Mouse (Mus musculus) spleen, adult 2 months (tissue): ENCODE measurements around the gene Raver2. TPM values are rescaled to one million over a fixed set of nuclear protein-coding genes. Genes with fewer than 3 reads are reported as not detected.
A peak's percentile ranks its signal among the peaks of the same experiment; 100 is the strongest.

Experiments used
- DNase-seq, 2 experiments: peaks; one replicate each; pipeline versions ENCODE4 v3.0.0 to v3.0.0-alpha.2; 2012 to 2021; ENCODE audit warnings: low spot score in 2 of 2, low read depth in 1 of 2
- H3K27ac ChIP-seq: fragments of 200-500 bp; 2 replicates; pipeline ENCODE4 v1.5.1; 2012; ENCODE audit warnings: low read length, inconsistent platforms; ENCODE audit not compliant: insufficient read depth
- H3K27me3 ChIP-seq: fragments of 200-500 bp; 2 replicates; pipeline ENCODE4 v1.6.1; 2012; ENCODE audit warnings: mild to moderate bottlenecking, moderate library complexity, low read length, inconsistent platforms; ENCODE audit not compliant: control insufficient read depth, insufficient read depth
- H3K36me3 ChIP-seq: fragments of 200-500 bp; 2 replicates; pipeline ENCODE4 v1.6.1; 2012; ENCODE audit warnings: mild to moderate bottlenecking, low read length, inconsistent platforms; ENCODE audit not compliant: control insufficient read depth, insufficient read depth
- H3K4me1 ChIP-seq: fragments of 200-500 bp; 2 replicates; pipeline ENCODE4 v1.6.1; 2011; ENCODE audit warnings: inconsistent platforms; ENCODE audit not compliant: control insufficient read depth, insufficient read depth, insufficient read length
- H3K4me3 ChIP-seq: fragments of 200-500 bp; 2 replicates; pipeline ENCODE4 v1.5.1; 2011; ENCODE audit warnings: mild to moderate bottlenecking, inconsistent platforms; ENCODE audit not compliant: insufficient read depth, insufficient read length; ENCODE audit errors: extremely low read depth
- CTCF ChIP-seq: fragments of 200-500 bp; IDR thresholded peaks from 2 replicates; pipeline ENCODE4 v1.5.1; 2011; ENCODE audit warnings: mild to moderate bottlenecking, inconsistent platforms; ENCODE audit not compliant: insufficient read depth, insufficient read length, insufficient replicate concordance; ENCODE audit errors: extremely low read depth
- POLR2A ChIP-seq: fragments of 200-500 bp; IDR thresholded peaks from 2 replicates; pipeline ENCODE4 v1.6.1; 2011; ENCODE audit warnings: low read depth, low read length, inconsistent platforms
- WGBS: fragments of 180-500 bp; shearing (Covaris S2); methylation state at CpG from one replicate; pipeline ENCODE4 v1.1.7; 2018; 5-methylcytosine and 5-hydroxymethylcytosine counted together
- polyA plus RNA-seq: library from polyadenylated mRNA; depleted of rRNA; stranded (reverse); fragments of >200 nt; gene quantifications from 2 replicates; pipeline ENCODE4 v1.2.3, GENCODE M21; 2012; rRNA removed

Raver2 gene
- polyA plus RNA-seq: 1.2 and 1.8 TPM in 2 replicates

GRCm38 (mm10) chr4:101068786-101069153 is at the start of gene Raver2:
Raver2 (plus strand) TSS chr4:101068983.
- Histone ChIP-seq H3K4me3 (peak within 1 kb of the TSS; percentile 43), H3K36me3 (no peaks in the 10 kb centered on the region), H3K27ac (no peak within 1 kb of the TSS), H3K4me1 (no peaks in the 10 kb centered on the region), H3K27me3 (peaks cover 3% of the 10 kb centered on the region; the same call in 1 of the 2 replicates)
- no peak for TF ChIP-seq CTCF
- no peak for TF ChIP-seq POLR2A
- DNase-seq: peak; percentile 2 to 6
- WGBS: 7% methylated on average over 41 of the region's 54 CpGs

- DNase-seq: no peak
- Histone ChIP-seq H3K4me1 (no peaks in the 10 kb centered on the region), H3K36me3 (no peaks in the 10 kb centered on the region), H3K27me3 (no peaks in the 10 kb centered on the region), H3K27ac (no peak within 1 kb of the TSS), H3K4me3 (no peak within 1 kb of the TSS)
- 87% methylated on average over 4 of the region's 4 CpGs for WGBS
- TF ChIP-seq CTCF (no peak), POLR2A (no peak)
These were observed 48.2 kb upstream of the Raver2 start, which contains the start of gene Gm10577 for GRCm38 (mm10) chr4:101020596-101020995. Gm10577 (minus strand) TSS chr4:101020696.

- WGBS: 81% methylated on average over 5 of the region's 5 CpGs
- Histone ChIP-seq H3K4me1 (no peaks in the 10 kb centered on the region), H3K27ac (no peak overlapping the region), H3K36me3 (no peaks in the 10 kb centered on the region), H3K27me3 (no peaks in the 10 kb centered on the region), H3K4me3 (no peak overlapping the region)
- DNase-seq: no peak
- TF ChIP-seq CTCF: no peak
- no peak for TF ChIP-seq POLR2A
These were observed 42.2 kb upstream of the Raver2 start for GRCm38 (mm10) chr4:101026566-101026965.

- H3K27ac ChIP-seq: no peak overlapping the region
- H3K4me3 ChIP-seq: no peak overlapping the region
- no peaks in the 10 kb centered on the region for H3K4me1 ChIP-seq
- TF ChIP-seq POLR2A (no peak), CTCF (no peak)
- no peaks in the 10 kb centered on the region for H3K36me3 ChIP-seq
- 84% methylated on average over 2 of the region's 2 CpGs for WGBS
- H3K27me3 ChIP-seq: no peaks in the 10 kb centered on the region
- DNase-seq: no peak
These were observed 41.8 kb upstream of the Raver2 start for GRCm38 (mm10) chr4:101026995-101027394.

- no peak for TF ChIP-seq POLR2A
- no peak for TF ChIP-seq CTCF
- WGBS: 91% methylated on average over 9 of the region's 9 CpGs
- Histone ChIP-seq H3K4me3 (no peak overlapping the region), H3K4me1 (no peaks in the 10 kb centered on the region), H3K27me3 (no peaks in the 10 kb centered on the region), H3K27ac (no peak overlapping the region), H3K36me3 (no peaks in the 10 kb centered on the region)
- no peak for DNase-seq
These were observed 40.9 kb upstream of the Raver2 start for GRCm38 (mm10) chr4:101027852-101028411.

- DNase-seq: no peak
- H3K27ac ChIP-seq: no peak overlapping the region
- no peaks in the 10 kb centered on the region for H3K4me1 ChIP-seq
- no peaks in the 10 kb centered on the region for H3K27me3 ChIP-seq
- 69% methylated on average over 3 of the region's 3 CpGs for WGBS
- no peak overlapping the region for H3K4me3 ChIP-seq
- no peaks in the 10 kb centered on the region for H3K36me3 ChIP-seq
- no peak for TF ChIP-seq CTCF
- no peak for TF ChIP-seq POLR2A
These were observed 35.7 kb upstream of the Raver2 start for GRCm38 (mm10) chr4:101033047-101033446.

- TF ChIP-seq POLR2A (no peak), CTCF (no peak)
- 79% methylated on average over 5 of the region's 5 CpGs for WGBS
- Histone ChIP-seq H3K27ac (no peak overlapping the region), H3K27me3 (no peaks in the 10 kb centered on the region), H3K4me3 (no peak overlapping the region), H3K36me3 (no peaks in the 10 kb centered on the region), H3K4me1 (no peaks in the 10 kb centered on the region)
- no peak for DNase-seq
These were observed 33.7 kb upstream of the Raver2 start for GRCm38 (mm10) chr4:101035131-101035530.

- no peaks in the 10 kb centered on the region for H3K36me3 ChIP-seq
- no peak for DNase-seq
- H3K4me3 ChIP-seq: no peak overlapping the region
- no peaks in the 10 kb centered on the region for H3K27me3 ChIP-seq
- H3K4me1 ChIP-seq: no peaks in the 10 kb centered on the region
- TF ChIP-seq POLR2A (no peak), CTCF (no peak)
- 87% methylated on average over 7 of the region's 7 CpGs for WGBS
- H3K27ac ChIP-seq: no peak overlapping the region
These were observed 31.6 kb upstream of the Raver2 start for GRCm38 (mm10) chr4:101037156-101037555.
